7 mouse cellular contexts compared by ENCODE assay signal in the genomic region with DNA sequence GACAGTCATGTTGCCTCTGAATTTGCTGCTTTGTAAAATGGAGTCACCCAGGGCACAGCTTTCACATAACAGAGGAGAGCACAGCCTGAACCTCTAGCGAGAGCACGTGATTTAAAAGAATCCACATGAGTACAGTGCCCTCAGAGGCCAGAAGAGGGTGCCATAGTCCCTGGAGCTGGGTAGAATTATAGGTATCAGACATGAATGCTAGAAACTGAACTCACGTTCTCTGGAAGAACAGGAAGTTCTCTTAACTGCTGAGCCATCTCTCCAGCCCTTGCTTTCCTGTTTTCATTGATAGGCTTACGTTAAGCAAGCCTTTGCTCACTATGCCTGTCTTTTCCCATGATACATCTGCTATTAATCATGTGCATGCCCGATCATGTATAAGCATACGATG.
DNase-seq lines count a peak whose midpoint lies in the region; ATAC-seq lines count a peak whose summit lies in the region.

No protein-coding gene starts in this region.

- no peak overlapping the region for H3K4me3 ChIP-seq in midbrain, embryonic 14.5 days (replicated peaks; ENCODE audit: low read depth, low read length)

- no peak overlapping the region for H3K4me2 ChIP-seq in midbrain, embryonic 14.5 days (ENCODE audit: low read length)

- no peak overlapping the region for H3K9ac ChIP-seq in midbrain, embryonic 14.5 days (replicated peaks; ENCODE audit: low read length)

- ATAC-seq in midbrain, embryonic 14.5 days (ENCODE audit: low FRiP score, low TSS enrichment) = peak; percentile 32; the same call in 1 of the 2 replicates

- H3K27ac ChIP-seq in midbrain, embryonic 14.5 days (replicated peaks; ENCODE audit: low read depth, low read length) = no peak overlapping the region

- H3K36me3 ChIP-seq in midbrain, embryonic 14.5 days (ENCODE audit: control insufficient read depth, insufficient read depth, low read length) = no peaks in the 10 kb centered on the region

- WGBS in midbrain, embryonic 14.5 days = 56% methylated on average over 6 of the region's 6 CpGs

- no peaks in the 10 kb centered on the region for H3K4me1 ChIP-seq in midbrain, embryonic 14.5 days (ENCODE audit: control insufficient read depth, insufficient read depth, low read length)

- intact Hi-C loops in left cerebral cortex, postnatal 4 days (cut with DNase I) = loop anchor here (5.0 kb wide), 2 partner anchors 279 to 369 kb away; no protein-coding TSS in a partner anchor

- H3K27me3 ChIP-seq in midbrain, embryonic 14.5 days (ENCODE audit: control insufficient read depth, insufficient read depth, low read length) = no peaks in the 10 kb centered on the region

- DNase-seq in WW6 (ENCODE audit: low read depth, low spot score) = peak; percentile 67
- DNase-seq in cerebellum, postnatal 10 days = peak; percentile 74 to 79
- peak; percentile 59 to 67 for DNase-seq in frontal cortex, postnatal 14 days (ENCODE audit: low spot score in 2 of 2)
- DNase-seq in kidney, adult 18-20 months = peak; percentile 77
- peak; percentile 50 for DNase-seq in left cerebral cortex, postnatal 4 days
- DNase-seq in midbrain, embryonic 14.5 days = peak; percentile 66
- peak; percentile 65 to 76 for DNase-seq in spleen, adult 18-20 months

- H3K9me3 ChIP-seq in midbrain, embryonic 14.5 days (ENCODE audit: control insufficient read depth, low read length) = no peaks in the 10 kb centered on the region
